Mouse (Mus musculus) megakaryocyte, embryonic 14.5 days (primary cell): ENCODE measurements around the gene Utrn.

ENCODE experiments used
- FLI1 ChIP-seq: IDR thresholded peaks from 2 replicates; pipeline ENCODE4 v1.6.1; 2012; ENCODE audit warnings: low read length, inconsistent platforms, mixed read lengths
- GATA1 ChIP-seq: IDR thresholded peaks from 3 replicates; pipeline ENCODE4 v1.6.1; 2012; ENCODE audit warnings: mixed read lengths, low read length, inconsistent platforms, borderline replicate concordance

GRCm38 (mm10) chr10:12726041-12726608 lies 143.0 kb downstream of the Utrn start:
- TF ChIP-seq GATA1 (no peak), FLI1 (no peak)
